Mouse (Mus musculus) bone marrow macrophage, adult 2 months (primary cell): Measurements from ENCODE around the gene Spag6.

Source experiments
- CTCF ChIP-seq: IDR thresholded peaks from 2 replicates; pipeline ENCODE4 v1.5.1; 2012; ENCODE audit warnings: low read depth, mild to moderate bottlenecking, low read length, moderate library complexity
- POLR2A ChIP-seq: IDR thresholded peaks from 2 replicates; pipeline ENCODE4 v1.6.1; 2012; ENCODE audit warnings: mild to moderate bottlenecking, low read depth, low read length, borderline replicate concordance

DNA sequence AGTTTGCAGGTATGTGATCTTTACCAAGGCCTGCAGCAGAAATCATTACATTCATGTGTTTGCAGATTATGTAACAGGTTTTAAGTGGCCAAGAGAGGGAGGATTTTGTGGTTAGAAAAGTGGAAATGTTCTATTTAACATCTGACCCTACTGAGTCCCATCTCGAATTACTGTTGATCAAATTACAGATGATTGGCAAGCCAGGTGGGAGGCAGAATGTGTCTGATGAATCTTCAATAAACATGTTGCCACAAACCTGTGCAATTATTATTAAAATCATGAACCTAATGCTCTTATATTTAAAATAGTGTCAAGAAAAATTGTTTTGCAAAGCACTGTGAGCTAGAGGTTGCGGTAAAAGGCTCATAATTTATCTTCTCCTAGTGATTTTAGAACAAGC lies 71.0 kb downstream of the Spag6 start:
- no peak for TF ChIP-seq POLR2A
- TF ChIP-seq CTCF: no peak
